Mouse (Mus musculus) embryonic fibroblast, embryonic 13.5 days (primary cell): ENCODE data around the gene Tanc2.

ENCODE experiments used
- CTCF ChIP-seq: IDR thresholded peaks from 2 replicates; pipeline ENCODE4 v1.5.1; 2011; ENCODE audit warnings: mild to moderate bottlenecking, control low read depth, low read length, moderate library complexity, borderline replicate concordance; ENCODE audit not compliant: insufficient read depth
- POLR2A ChIP-seq: IDR thresholded peaks from 2 replicates; pipeline ENCODE4 v1.6.1; 2011; ENCODE audit warnings: low read depth, mild to moderate bottlenecking, control low read depth, low read length, moderate library complexity

DNA sequence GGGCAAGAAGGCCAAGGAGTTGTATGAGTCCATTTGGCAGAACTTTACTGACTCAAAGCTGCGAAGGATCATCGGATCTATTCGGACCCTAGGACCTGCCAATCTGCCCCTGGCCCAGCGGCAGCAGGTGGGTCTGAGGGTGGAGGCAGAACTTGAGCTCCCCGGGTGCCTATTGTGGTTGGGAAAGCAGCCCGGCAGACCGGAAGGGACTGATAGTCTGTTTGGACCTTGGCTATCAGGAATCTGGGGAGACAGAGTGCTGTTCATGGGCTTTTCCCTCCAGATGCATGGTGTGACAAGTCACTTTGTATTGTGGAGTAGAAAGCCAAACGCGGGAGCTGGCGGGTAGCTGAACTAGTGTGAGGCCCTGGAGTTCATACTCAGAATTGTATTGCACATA lies 379.2 kb downstream of the Tanc2 start:
- TF ChIP-seq CTCF (no peak), POLR2A (no peak)
